7 mouse cellular contexts compared by ENCODE assay signal in the genomic region with DNA sequence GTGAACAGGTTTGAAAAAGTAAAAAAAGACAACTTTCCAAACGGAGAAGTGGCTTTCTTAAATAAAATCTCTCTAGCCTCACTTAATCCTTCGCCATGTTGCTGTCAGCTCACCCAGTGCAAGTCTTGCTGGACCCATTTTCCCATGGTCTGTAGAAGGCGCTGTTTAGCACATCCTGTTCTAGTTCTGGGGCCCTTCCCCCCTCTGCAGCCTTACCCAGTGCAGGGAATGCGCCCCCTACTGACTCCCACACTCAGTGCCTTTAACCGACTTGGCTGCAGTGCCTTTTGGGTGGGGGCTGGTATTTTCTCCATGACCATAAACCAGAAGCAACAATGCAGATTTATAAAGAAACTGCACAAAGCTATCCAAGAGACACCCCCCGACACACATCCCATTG. TPM values are rescaled to one million over a fixed set of nuclear protein-coding genes. Genes with fewer than 3 reads are reported as not detected.
DNase-seq lines count a peak whose midpoint lies in the region; ATAC-seq and TF ChIP-seq lines count a peak whose summit lies in the region.

No protein-coding gene starts in this region.

- TF ChIP-seq POLR2A in small intestine, adult 2 months (IDR thresholded peaks at IDR 0.05; ENCODE audit: low read depth, low read length) = no peak

- peak; percentile 43 for ATAC-seq in intestine, postnatal 0 days
- 0 out of 2 replicates have a peak, but pooled peaks have one; percentile 14 for ATAC-seq in midbrain, embryonic 12.5 days (ENCODE audit: low FRiP score, low read depth)

- no peaks in the 10 kb centered on the region for H3K9me3 ChIP-seq in embryonic facial prominence, embryonic 10.5 days
- H3K9me3 ChIP-seq in intestine, postnatal 0 days (ENCODE audit: control insufficient read depth) = no peaks in the 10 kb centered on the region
- H3K9me3 ChIP-seq in midbrain, embryonic 12.5 days = no peaks in the 10 kb centered on the region

- DNase-seq in adrenal gland, postnatal 10 days = peak; percentile 93
- DNase-seq in embryonic facial prominence, embryonic 10.5 days (ENCODE audit: low spot score) = peak; percentile 92
- DNase-seq in gonadal fat pad, adult 2 months (ENCODE audit: low read depth) = peak; percentile 36
- DNase-seq in left cerebral cortex, postnatal 4 days = peak; percentile 95

- intact Hi-C loops in left cerebral cortex, postnatal 4 days (cut with DNase I) = loop anchor here (1.0 kb wide), 1 partner anchor 77 kb away; no protein-coding TSS in a partner anchor

- peaks cover 75% of the 10 kb centered on the region for H3K36me3 ChIP-seq in embryonic facial prominence, embryonic 10.5 days (replicated peaks)
- peaks cover 12% of the 10 kb centered on the region for H3K36me3 ChIP-seq in intestine, postnatal 0 days (ENCODE audit: control insufficient read depth, insufficient read depth)
- peaks cover 47% of the 10 kb centered on the region for H3K36me3 ChIP-seq in midbrain, embryonic 12.5 days
- H3K36me3 ChIP-seq in small intestine, adult 2 months (ENCODE audit: control insufficient read depth, insufficient read depth, low read length) = peaks cover 11% of the 10 kb centered on the region

- H3K9ac ChIP-seq in intestine, postnatal 0 days (ENCODE audit: low read depth, low read length) = peak overlapping the region; percentile 99
- peak overlapping the region; percentile 100 for H3K9ac ChIP-seq in midbrain, embryonic 12.5 days (replicated peaks)

- TF ChIP-seq CTCF in intestine, postnatal 0 days (IDR thresholded peaks at IDR 0.05; ENCODE audit: low read depth) = peak; percentile 100
- peak; percentile 99 for TF ChIP-seq CTCF in small intestine, adult 2 months (IDR thresholded peaks at IDR 0.05; ENCODE audit: extremely low read depth, insufficient read length, insufficient replicate concordance, low read depth, low read length)

- H3K27me3 ChIP-seq in embryonic facial prominence, embryonic 10.5 days (replicated peaks; ENCODE audit: low read depth, poor library complexity, severe bottlenecking) = no peaks in the 10 kb centered on the region
- H3K27me3 ChIP-seq in intestine, postnatal 0 days (replicated peaks; ENCODE audit: control insufficient read depth, insufficient read depth, low read length) = no peaks in the 10 kb centered on the region
- H3K27me3 ChIP-seq in midbrain, embryonic 12.5 days = no peaks in the 10 kb centered on the region
- no peaks in the 10 kb centered on the region for H3K27me3 ChIP-seq in small intestine, adult 2 months (ENCODE audit: control insufficient read depth, insufficient read depth, low read length)

- peak overlapping the region; percentile 100 for H3K27ac ChIP-seq in embryonic facial prominence, embryonic 10.5 days (replicated peaks)
- peak overlapping the region; percentile 99; the same call in 1 of the 2 replicates for H3K27ac ChIP-seq in intestine, postnatal 0 days (ENCODE audit: low read depth, low read length)
- H3K27ac ChIP-seq in midbrain, embryonic 12.5 days (replicated peaks) = peak overlapping the region; percentile 99
- H3K27ac ChIP-seq in small intestine, adult 2 months (ENCODE audit: insufficient read depth, low read depth, low read length) = 0 out of 2 replicates have a peak overlapping the region, but pooled peaks have one; percentile 25

- peak overlapping the region; percentile 99 for H3K4me3 ChIP-seq in embryonic facial prominence, embryonic 10.5 days
- H3K4me3 ChIP-seq in intestine, postnatal 0 days (ENCODE audit: low read depth, low read length) = peak overlapping the region; percentile 96
- peak overlapping the region; percentile 100 for H3K4me3 ChIP-seq in midbrain, embryonic 12.5 days
- peak overlapping the region; percentile 84 for H3K4me3 ChIP-seq in small intestine, adult 2 months (ENCODE audit: low read depth, low read length)

- H3K4me2 ChIP-seq in intestine, postnatal 0 days (replicated peaks; ENCODE audit: low read depth) = peak overlapping the region; percentile 71
- peak overlapping the region; percentile 79 for H3K4me2 ChIP-seq in midbrain, embryonic 12.5 days (replicated peaks)

- peaks cover 32% of the 10 kb centered on the region for H3K4me1 ChIP-seq in embryonic facial prominence, embryonic 10.5 days
- no peaks in the 10 kb centered on the region for H3K4me1 ChIP-seq in intestine, postnatal 0 days (replicated peaks; ENCODE audit: control insufficient read depth, insufficient read depth, low read length)
- H3K4me1 ChIP-seq in midbrain, embryonic 12.5 days = peaks cover 27% of the 10 kb centered on the region
- H3K4me1 ChIP-seq in small intestine, adult 2 months (ENCODE audit: control insufficient read depth, insufficient read depth, insufficient read length, low read length) = peaks cover 16% of the 10 kb centered on the region

- 8% methylated on average over 6 of the region's 6 CpGs for WGBS in embryonic facial prominence, embryonic 10.5 days
- 1% methylated on average over 6 of the region's 6 CpGs for WGBS in intestine, postnatal 0 days
- WGBS in midbrain, embryonic 12.5 days = 5% methylated on average over 6 of the region's 6 CpGs
- WGBS in small intestine, adult 2 months = 6% methylated on average over 6 of the region's 6 CpGs

RNA-seq across cellular contexts. Expression of gene Adnp, which starts 1.6 kb away (rescaled TPM):
- 10 to 100 TPM; 47.6 to 66.2 TPM for total RNA-seq in adrenal gland, postnatal 10 days (2021)
- polyA plus RNA-seq in embryonic facial prominence, embryonic 10.5 days (2016; fragmentation: Nextera tagmentation; extraction: Ambion mirVana) = 3.4 and 3.5 TPM in 2 replicates
- 15.4 and 21.9 TPM in 2 replicates for polyA plus RNA-seq in gonadal fat pad, adult 2 months (2012; rRNA removed)
- 5.4 and 6.5 TPM in 2 replicates for polyA plus RNA-seq in intestine, postnatal 0 days (2015; fragmentation: Nextera tagmentation; extraction: Ambion mirVana)
- 100 to 1,000 TPM; 146 to 147 TPM for total RNA-seq in left cerebral cortex, postnatal 4 days (2021)
- polyA plus RNA-seq in midbrain, embryonic 12.5 days (2016; fragmentation: Nextera tagmentation; extraction: Ambion mirVana) = 7.5 and 8.7 TPM in 2 replicates
- 6.4 and 12.9 TPM in 2 replicates for polyA plus RNA-seq in small intestine, adult 2 months (2012; rRNA removed)

RNA-seq across cellular contexts. Expression of gene Gm20716, which starts 24.9 kb away (rescaled TPM):
- total RNA-seq in adrenal gland, postnatal 10 days (2021) = 10 to 100 TPM; 21.9 to 24.6 TPM
- polyA plus RNA-seq in embryonic facial prominence, embryonic 10.5 days (2016; fragmentation: Nextera tagmentation; extraction: Ambion mirVana) = 17.9 and 20.7 TPM in 2 replicates
- polyA plus RNA-seq in gonadal fat pad, adult 2 months (2012; rRNA removed) = 7.6 and 9.5 TPM in 2 replicates
- 4.8 and 5.2 TPM in 2 replicates for polyA plus RNA-seq in intestine, postnatal 0 days (2015; fragmentation: Nextera tagmentation; extraction: Ambion mirVana)
- 10 to 100 TPM; 28.5 to 33.7 TPM for total RNA-seq in left cerebral cortex, postnatal 4 days (2021)
- 23.6 and 24.7 TPM in 2 replicates for polyA plus RNA-seq in midbrain, embryonic 12.5 days (2016; fragmentation: Nextera tagmentation; extraction: Ambion mirVana)
- not detected in 2 replicates for polyA plus RNA-seq in small intestine, adult 2 months (2012; rRNA removed)

RNA-seq across cellular contexts. Expression of gene Dpm1, which starts 25.1 kb away (rescaled TPM):
- 100 to 1,000 TPM; 102 to 112 TPM for total RNA-seq in adrenal gland, postnatal 10 days (2021)
- 71.5 and 72.5 TPM in 2 replicates for polyA plus RNA-seq in embryonic facial prominence, embryonic 10.5 days (2016; fragmentation: Nextera tagmentation; extraction: Ambion mirVana)
- polyA plus RNA-seq in gonadal fat pad, adult 2 months (2012; rRNA removed) = 25.7 and 43.2 TPM in 2 replicates
- polyA plus RNA-seq in intestine, postnatal 0 days (2015; fragmentation: Nextera tagmentation; extraction: Ambion mirVana) = 130 and 131 TPM in 2 replicates
- 10 to 100 TPM; 29.7 to 41.5 TPM for total RNA-seq in left cerebral cortex, postnatal 4 days (2021)
- polyA plus RNA-seq in midbrain, embryonic 12.5 days (2016; fragmentation: Nextera tagmentation; extraction: Ambion mirVana) = 87.5 and 99.0 TPM in 2 replicates
- polyA plus RNA-seq in small intestine, adult 2 months (2012; rRNA removed) = 12.9 and 26.2 TPM in 2 replicates

RNA-seq across cellular contexts. Expression of gene Mocs3, which starts 25.2 kb away (rescaled TPM):
- total RNA-seq in adrenal gland, postnatal 10 days (2021) = 10 to 100 TPM; 10.1 to 15.2 TPM
- polyA plus RNA-seq in embryonic facial prominence, embryonic 10.5 days (2016; fragmentation: Nextera tagmentation; extraction: Ambion mirVana) = 6.4 and 6.6 TPM in 2 replicates
- polyA plus RNA-seq in gonadal fat pad, adult 2 months (2012; rRNA removed) = 12.1 and 19.9 TPM in 2 replicates
- 6.6 and 7.3 TPM in 2 replicates for polyA plus RNA-seq in intestine, postnatal 0 days (2015; fragmentation: Nextera tagmentation; extraction: Ambion mirVana)
- total RNA-seq in left cerebral cortex, postnatal 4 days (2021) = 10 to 100 TPM; 15.5 to 17.7 TPM
- polyA plus RNA-seq in midbrain, embryonic 12.5 days (2016; fragmentation: Nextera tagmentation; extraction: Ambion mirVana) = 11.3 and 11.7 TPM in 2 replicates
- polyA plus RNA-seq in small intestine, adult 2 months (2012; rRNA removed) = 31.2 and 47.1 TPM in 2 replicates

Comparison
In these comparisons a context has a peak if more than half of its experiments do, and no peak if none do; other contexts are left out.
1. Peak in every context shown above with its lines: DNase-seq, ATAC-seq, H3K4me3 ChIP-seq and H3K27ac ChIP-seq.
2. DNase-seq: peak in every context shown above with its lines; median percentile 95 in left cerebral cortex, postnatal 4 days; 93 in adrenal gland, postnatal 10 days; 92 in embryonic facial prominence, embryonic 10.5 days; 36 in gonadal fat pad, adult 2 months.
3. H3K27ac ChIP-seq: peak in every context shown above with its lines; median percentile 100 in embryonic facial prominence, embryonic 10.5 days; 99 in intestine, postnatal 0 days; 99 in midbrain, embryonic 12.5 days; 25 in small intestine, adult 2 months.